Mouse (Mus musculus): Measurements from ENCODE around the gene Gdpd4. TPM values are rescaled to one million over a fixed set of nuclear protein-coding genes. Genes with fewer than 3 reads are reported as not detected.

The Gdpd4 gene
- not detected in 2 replicates for polyA plus RNA-seq (2012)

- H3K9me3 ChIP-seq (ENCODE audit: control insufficient read depth, low read length) = no peaks in the 10 kb centered on the region
- no peak within 1 kb of the TSS for H3K4me3 ChIP-seq (replicated peaks)
- H3K4me1 ChIP-seq (ENCODE audit: control insufficient read depth) = no peaks in the 10 kb centered on the region; the same call in 1 of the 2 replicates
- H3K27me3 ChIP-seq (ENCODE audit: control insufficient read depth) = no peaks in the 10 kb centered on the region
- no peak for TF ChIP-seq GATA1 (IDR thresholded peaks at IDR 0.05; ENCODE audit: low read length)
- no peak for TF ChIP-seq TAL1 (IDR thresholded peaks at IDR 0.05; ENCODE audit: low read length)
- no peaks in the 10 kb centered on the region for H3K36me3 ChIP-seq (ENCODE audit: control insufficient read depth)
Observed at GRCm38 (mm10) chr7:97919742-97920141, at the start of gene Gdpd4. Gene Gdpd4 (plus strand): TSS chr7:97919955.

- Histone ChIP-seq H3K4me3 (replicated peaks) (no peak overlapping the region), H3K27me3 (ENCODE audit: control insufficient read depth) (no peaks in the 10 kb centered on the region), H3K9me3 (ENCODE audit: control insufficient read depth, low read length) (no peaks in the 10 kb centered on the region), H3K4me1 (ENCODE audit: control insufficient read depth) (no peaks in the 10 kb centered on the region), H3K36me3 (ENCODE audit: control insufficient read depth) (no peaks in the 10 kb centered on the region)
- TF ChIP-seq TAL1 (IDR thresholded peaks at IDR 0.05; ENCODE audit: low read length) = no peak
- no peak for TF ChIP-seq GATA1 (IDR thresholded peaks at IDR 0.05; ENCODE audit: low read length)
Observed at GRCm38 (mm10) chr7:97872396-97872795, 47.4 kb upstream of the Gdpd4 start.

- no peaks in the 10 kb centered on the region for H3K4me1 ChIP-seq (ENCODE audit: control insufficient read depth)
- H3K36me3 ChIP-seq (ENCODE audit: control insufficient read depth) = no peaks in the 10 kb centered on the region
- H3K9me3 ChIP-seq (ENCODE audit: control insufficient read depth, low read length) = no peaks in the 10 kb centered on the region
- no peaks in the 10 kb centered on the region for H3K27me3 ChIP-seq (ENCODE audit: control insufficient read depth)
- no peak overlapping the region for H3K4me3 ChIP-seq (replicated peaks)
- no peak for TF ChIP-seq GATA1 (IDR thresholded peaks at IDR 0.05; ENCODE audit: low read length)
- TF ChIP-seq TAL1 (IDR thresholded peaks at IDR 0.05; ENCODE audit: low read length) = no peak
Observed at GRCm38 (mm10) chr7:97873317-97873716, 46.4 kb upstream of the Gdpd4 start.

- no peak overlapping the region for H3K4me3 ChIP-seq (replicated peaks)
- no peaks in the 10 kb centered on the region for H3K4me1 ChIP-seq (ENCODE audit: control insufficient read depth)
- TF ChIP-seq GATA1 (IDR thresholded peaks at IDR 0.05; ENCODE audit: low read length) (no peak), TAL1 (IDR thresholded peaks at IDR 0.05; ENCODE audit: low read length) (no peak)
- no peaks in the 10 kb centered on the region for H3K9me3 ChIP-seq (ENCODE audit: control insufficient read depth, low read length)
- no peaks in the 10 kb centered on the region for H3K27me3 ChIP-seq (ENCODE audit: control insufficient read depth)
- H3K36me3 ChIP-seq (ENCODE audit: control insufficient read depth) = no peaks in the 10 kb centered on the region
Observed at GRCm38 (mm10) chr7:97877846-97878538, 41.8 kb upstream of the Gdpd4 start.

GRCm38 (mm10) chr7:97911646-97912045 lies 8.1 kb upstream of the Gdpd4 start:
- H3K9me3 ChIP-seq (ENCODE audit: control insufficient read depth, low read length) = no peaks in the 10 kb centered on the region
- H3K4me1 ChIP-seq (ENCODE audit: control insufficient read depth) = no peaks in the 10 kb centered on the region
- H3K27me3 ChIP-seq (ENCODE audit: control insufficient read depth) = no peaks in the 10 kb centered on the region
- no peak overlapping the region for H3K4me3 ChIP-seq (replicated peaks)
- TF ChIP-seq TAL1 (IDR thresholded peaks at IDR 0.05; ENCODE audit: low read length) (no peak), GATA1 (IDR thresholded peaks at IDR 0.05; ENCODE audit: low read length) (no peak)
- no peaks in the 10 kb centered on the region for H3K36me3 ChIP-seq (ENCODE audit: control insufficient read depth)

- H3K27me3 ChIP-seq (ENCODE audit: control insufficient read depth) = no peaks in the 10 kb centered on the region
- H3K9me3 ChIP-seq (ENCODE audit: control insufficient read depth, low read length) = no peaks in the 10 kb centered on the region
- TF ChIP-seq GATA1 (IDR thresholded peaks at IDR 0.05; ENCODE audit: low read length) (no peak), TAL1 (IDR thresholded peaks at IDR 0.05; ENCODE audit: low read length) (no peak)
- no peak overlapping the region for H3K4me3 ChIP-seq (replicated peaks)
- no peaks in the 10 kb centered on the region; the same call in 1 of the 2 replicates for H3K4me1 ChIP-seq (ENCODE audit: control insufficient read depth)
- H3K36me3 ChIP-seq (ENCODE audit: control insufficient read depth) = no peaks in the 10 kb centered on the region
Observed at GRCm38 (mm10) chr7:97914833-97915516, 4.8 kb upstream of the Gdpd4 start.

GRCm38 (mm10) chr7:97925819-97926218 lies 6.1 kb downstream of the Gdpd4 start:
- no peaks in the 10 kb centered on the region for H3K36me3 ChIP-seq (ENCODE audit: control insufficient read depth)
- no peaks in the 10 kb centered on the region for H3K4me1 ChIP-seq (ENCODE audit: control insufficient read depth)
- no peak overlapping the region for H3K4me3 ChIP-seq (replicated peaks)
- H3K9me3 ChIP-seq (ENCODE audit: control insufficient read depth, low read length) = no peaks in the 10 kb centered on the region
- TF ChIP-seq TAL1 (IDR thresholded peaks at IDR 0.05; ENCODE audit: low read length) = no peak
- TF ChIP-seq GATA1 (IDR thresholded peaks at IDR 0.05; ENCODE audit: low read length) = no peak
- H3K27me3 ChIP-seq (ENCODE audit: control insufficient read depth) = no peaks in the 10 kb centered on the region

- Histone ChIP-seq H3K36me3 (ENCODE audit: control insufficient read depth) (no peaks in the 10 kb centered on the region), H3K4me1 (ENCODE audit: control insufficient read depth) (no peaks in the 10 kb centered on the region), H3K9me3 (ENCODE audit: control insufficient read depth, low read length) (no peaks in the 10 kb centered on the region), H3K27me3 (ENCODE audit: control insufficient read depth) (no peaks in the 10 kb centered on the region), H3K4me3 (replicated peaks) (no peak overlapping the region)
- TF ChIP-seq TAL1 (IDR thresholded peaks at IDR 0.05; ENCODE audit: low read length) (no peak), GATA1 (IDR thresholded peaks at IDR 0.05; ENCODE audit: low read length) (no peak)
Observed at GRCm38 (mm10) chr7:97926978-97927377, 7.2 kb downstream of the Gdpd4 start.

- Histone ChIP-seq H3K27me3 (ENCODE audit: control insufficient read depth) (no peaks in the 10 kb centered on the region), H3K9me3 (ENCODE audit: control insufficient read depth, low read length) (no peaks in the 10 kb centered on the region), H3K4me3 (replicated peaks) (no peak overlapping the region), H3K36me3 (ENCODE audit: control insufficient read depth) (no peaks in the 10 kb centered on the region), H3K4me1 (ENCODE audit: control insufficient read depth) (no peaks in the 10 kb centered on the region)
- no peak for TF ChIP-seq TAL1 (IDR thresholded peaks at IDR 0.05; ENCODE audit: low read length)
- no peak for TF ChIP-seq GATA1 (IDR thresholded peaks at IDR 0.05; ENCODE audit: low read length)
Observed at GRCm38 (mm10) chr7:97944485-97944884, 24.7 kb downstream of the Gdpd4 start.
